Mouse (Mus musculus) heart, adult 10 weeks (tissue): ENCODE results near the gene Gm8857. TPM values are rescaled to one million over a fixed set of nuclear protein-coding genes. Genes with fewer than 3 reads are reported as not detected.

Experiments
- polyA plus RNA-seq: library from polyadenylated mRNA; stranded (reverse); fragments of 350-450 nt; fragmentation: Illumina TruSeq; extraction: RNeasy Lipid Tissue Mini Kit (QIAGEN cat#74804); gene quantifications from one replicate; pipeline ENCODE4 v1.2.3, GENCODE M21; 2014; ENCODE audit warnings: low read depth, low replicate concordance

The Gm8857 gene
- not detected for polyA plus RNA-seq

DNA sequence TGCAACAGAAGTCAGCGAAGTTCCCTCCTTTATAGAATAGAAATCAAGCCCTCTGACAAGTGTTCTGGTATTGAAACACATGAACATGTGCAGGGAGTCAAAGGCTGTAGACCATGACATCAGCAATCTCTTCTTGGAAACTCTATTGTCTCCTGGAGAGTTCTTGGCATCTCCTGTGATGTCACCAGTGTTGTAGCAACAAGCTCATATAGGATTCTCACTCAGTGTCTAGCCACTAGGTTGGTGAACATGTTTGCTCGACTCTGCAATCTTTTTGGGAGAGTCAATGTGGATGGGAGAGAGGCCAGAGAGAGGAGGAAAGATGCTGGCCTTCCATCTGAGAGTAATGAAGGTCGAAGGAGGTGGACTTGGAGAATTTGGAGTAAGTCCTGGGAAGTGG is at the start of gene Gm8857, which contains the start of gene Gm8871:
Gene Gm8857, plus strand, starts transcription at position 303 of the 400 bp plus-strand sequence.
Gene Gm8871, plus strand, starts transcription at position 301 of the 400 bp plus-strand sequence.

Other genes starting within 250 kb of the Gm8857 start
- gene Gm8871, start within 50 bp of the Gm8857 start, polyA plus RNA-seq: not detected
- gene Gm8879, start 179.8 kb downstream of the Gm8857 start, polyA plus RNA-seq: not detected
- gene Gm5861, start 235.3 kb downstream of the Gm8857 start, polyA plus RNA-seq: not detected